Mouse (Mus musculus) bone marrow, adult 2 months (tissue): ENCODE measurements around the gene Negr1. TPM values are rescaled to one million over a fixed set of nuclear protein-coding genes. Genes with fewer than 3 reads are reported as not detected.

Experiments used
- H3K27ac ChIP-seq: fragments of 200-500 bp; 2 replicates; pipeline ENCODE4 v1.5.1; 2012; ENCODE audit warnings: low read depth, mild to moderate bottlenecking, control low read depth, inconsistent platforms, low read length; ENCODE audit not compliant: control insufficient read depth, poor library complexity, insufficient read depth
- H3K4me1 ChIP-seq: fragments of 200-500 bp; 2 replicates; pipeline ENCODE4 v1.6.1; 2011; ENCODE audit warnings: low read length; ENCODE audit not compliant: control insufficient read depth, insufficient read depth
- H3K4me3 ChIP-seq: fragments of 200-500 bp; replicated peaks from 2 replicates; pipeline ENCODE3; 2011; ENCODE audit warnings: mild to moderate bottlenecking, low read depth, low read length, control low read depth; ENCODE audit not compliant: control insufficient read depth
- CTCF ChIP-seq: fragments of 200-500 bp; IDR thresholded peaks from 2 replicates; pipeline ENCODE4 v1.5.1; 2011; ENCODE audit warnings: low read length, control low read depth; ENCODE audit not compliant: control insufficient read depth, insufficient read depth
- POLR2A ChIP-seq: fragments of 200-500 bp; IDR thresholded peaks from 2 replicates; pipeline ENCODE4 v1.6.1; 2011; ENCODE audit warnings: low read depth, mild to moderate bottlenecking, control low read depth, low read length, borderline replicate concordance; ENCODE audit not compliant: control insufficient read depth
- WGBS: fragments of 180-500 bp; shearing (Covaris S2); methylation state at CpG from one replicate; pipeline ENCODE4 v1.1.7; 2018; 5-methylcytosine and 5-hydroxymethylcytosine counted together
- polyA plus RNA-seq: library from polyadenylated mRNA; stranded (reverse); fragments of >200 nt; gene quantifications from 2 replicates; pipeline ENCODE4 v1.2.4, GENCODE M21; 2011; ENCODE audit warnings: low replicate concordance; ENCODE audit not compliant: missing spikeins, insufficient read depth, insufficient read length

The Negr1 gene
- polyA plus RNA-seq, 1 experiment: 1.8 TPM

GRCm38 (mm10) chr3:156639382-156639781 is 77.8 kb downstream of the Negr1 start:
- TF ChIP-seq CTCF: no peak
- TF ChIP-seq POLR2A: no peak
- no peak overlapping the region for H3K27ac ChIP-seq
- H3K4me1 ChIP-seq: no peaks in the 10 kb centered on the region
- no peak overlapping the region for H3K4me3 ChIP-seq
- 27% methylated on average over 3 of the region's 3 CpGs for WGBS

DNA sequence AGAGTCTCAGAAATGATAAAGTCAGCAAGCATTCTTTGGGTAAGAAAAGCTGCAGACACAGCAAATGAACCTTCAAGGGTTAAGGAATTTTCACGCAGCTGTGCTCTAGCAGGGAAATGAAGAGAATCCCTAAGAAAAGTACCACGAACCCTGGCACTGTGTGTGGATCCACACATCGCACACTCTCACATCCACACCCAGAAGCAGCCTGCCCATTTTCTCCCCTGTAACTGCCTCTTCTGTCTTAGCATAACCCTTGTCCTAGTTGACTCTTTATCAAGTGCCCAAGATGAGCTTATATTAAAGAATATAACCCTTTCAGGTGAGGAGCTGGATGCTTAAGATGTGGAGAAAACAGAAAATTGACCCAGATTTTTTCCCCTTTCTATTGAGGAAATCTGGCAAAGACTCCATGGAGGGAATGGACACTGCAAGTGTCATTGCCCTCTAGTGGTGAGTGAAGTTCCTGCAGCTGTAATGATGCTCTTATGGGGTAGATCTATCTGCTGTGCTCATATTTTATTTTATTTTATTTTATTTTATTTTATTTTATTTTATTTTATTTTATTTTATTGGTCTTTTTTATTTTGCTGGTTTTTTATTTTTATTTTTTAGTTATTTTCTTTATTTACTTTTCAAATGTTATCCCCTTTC is 82.2 kb downstream of the Negr1 start:
- Histone ChIP-seq H3K4me1 (no peaks in the 10 kb centered on the region), H3K4me3 (no peak overlapping the region), H3K27ac (no peak overlapping the region)
- 83% methylated on average over 3 of the region's 3 CpGs for WGBS
- no peak for TF ChIP-seq CTCF
- TF ChIP-seq POLR2A: no peak

- TF ChIP-seq CTCF (no peak), POLR2A (no peak)
- Histone ChIP-seq H3K4me1 (no peaks in the 10 kb centered on the region), H3K4me3 (no peak overlapping the region), H3K27ac (no peak overlapping the region)
- WGBS: 77% methylated on average over 3 of the region's 3 CpGs
These were observed 86.8 kb downstream of the Negr1 start for GRCm38 (mm10) chr3:156648378-156648777.

GRCm38 (mm10) chr3:156662553-156662952 is 101.0 kb downstream of the Negr1 start:
- Histone ChIP-seq H3K4me3 (no peak overlapping the region), H3K27ac (no peak overlapping the region), H3K4me1 (no peaks in the 10 kb centered on the region)
- WGBS: 83% methylated on average over 2 of the region's 2 CpGs
- TF ChIP-seq CTCF: no peak
- TF ChIP-seq POLR2A: no peak

DNA sequence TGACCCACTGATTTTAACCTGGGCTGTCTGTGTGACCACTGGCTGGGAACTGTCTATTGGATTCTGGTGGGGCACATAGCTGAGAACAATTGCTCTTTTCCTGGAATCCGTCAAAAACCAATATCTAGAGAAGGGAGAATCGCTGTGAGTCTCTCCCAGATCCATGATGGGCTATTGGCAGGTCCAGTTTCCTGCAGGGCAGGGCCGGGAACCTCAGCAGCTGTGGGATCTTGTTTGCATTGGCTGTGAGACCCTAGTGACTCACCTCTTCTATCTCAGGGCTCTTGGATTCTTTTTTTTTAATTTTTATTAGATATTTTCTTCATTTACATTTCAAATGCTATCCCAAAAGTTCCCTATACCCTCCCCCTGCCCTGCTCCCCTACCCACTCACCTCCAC is 111.0 kb downstream of the Negr1 start:
- Histone ChIP-seq H3K4me1 (no peaks in the 10 kb centered on the region), H3K27ac (no peak overlapping the region), H3K4me3 (no peak overlapping the region)
- TF ChIP-seq POLR2A (no peak), CTCF (no peak)
- 71% methylated on average over 3 of the region's 3 CpGs for WGBS

DNA sequence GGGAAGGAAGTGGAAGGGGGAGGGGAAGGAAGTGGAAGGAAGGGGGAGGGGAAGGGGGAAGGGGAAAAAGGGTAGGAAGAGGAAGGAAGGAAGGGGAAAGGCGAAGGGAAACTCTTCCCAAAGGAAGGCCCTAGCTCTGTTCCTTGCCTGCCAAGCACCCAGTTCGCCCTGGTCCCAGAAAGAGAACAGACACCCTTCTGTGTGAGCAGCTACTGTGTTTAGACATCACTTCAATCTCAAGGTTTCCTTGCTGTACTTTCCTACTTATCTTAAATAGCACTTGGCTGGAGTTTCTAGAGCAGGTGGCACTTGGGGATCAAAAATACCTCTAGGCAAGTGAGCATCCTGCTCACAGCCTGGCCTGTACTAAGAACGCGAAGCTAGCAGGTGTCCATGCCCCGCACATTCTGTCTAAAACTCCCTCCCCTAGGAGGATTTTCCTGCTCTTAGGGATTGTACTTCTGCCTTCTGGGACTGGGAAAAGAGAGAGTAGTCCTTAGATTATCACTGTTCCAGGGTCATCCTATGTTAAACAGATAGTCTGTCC is 128.5 kb downstream of the Negr1 start:
- no peak overlapping the region for H3K27ac ChIP-seq
- no peak for TF ChIP-seq POLR2A
- no peak for TF ChIP-seq CTCF
- WGBS: 76% methylated on average over 5 of the region's 5 CpGs
- H3K4me1 ChIP-seq: no peaks in the 10 kb centered on the region
- H3K4me3 ChIP-seq: no peak overlapping the region

- Histone ChIP-seq H3K27ac (no peak overlapping the region), H3K4me1 (no peaks in the 10 kb centered on the region), H3K4me3 (no peak overlapping the region)
- 77% methylated on average over 1 of the region's 1 CpGs for WGBS
- TF ChIP-seq CTCF: no peak
- TF ChIP-seq POLR2A: no peak
These were observed 137.1 kb downstream of the Negr1 start for GRCm38 (mm10) chr3:156698687-156699086.

GRCm38 (mm10) chr3:156703241-156703640 is 141.6 kb downstream of the Negr1 start:
- 73% methylated on average over 1 of the region's 1 CpGs for WGBS
- H3K27ac ChIP-seq: no peak overlapping the region
- H3K4me1 ChIP-seq: no peaks in the 10 kb centered on the region
- TF ChIP-seq CTCF: no peak
- no peak for TF ChIP-seq POLR2A
- H3K4me3 ChIP-seq: no peak overlapping the region
